Mouse (Mus musculus): Measurements from ENCODE around the gene 4930442H23Rik. TPM values are rescaled to one million over a fixed set of nuclear protein-coding genes. Genes with fewer than 3 reads are reported as not detected.
A peak's percentile ranks its signal among the peaks of the same experiment; 100 is the strongest.

The 4930442H23Rik gene
- polyA plus RNA-seq, 1 experiment from 2014 or later: not detected

DNA sequence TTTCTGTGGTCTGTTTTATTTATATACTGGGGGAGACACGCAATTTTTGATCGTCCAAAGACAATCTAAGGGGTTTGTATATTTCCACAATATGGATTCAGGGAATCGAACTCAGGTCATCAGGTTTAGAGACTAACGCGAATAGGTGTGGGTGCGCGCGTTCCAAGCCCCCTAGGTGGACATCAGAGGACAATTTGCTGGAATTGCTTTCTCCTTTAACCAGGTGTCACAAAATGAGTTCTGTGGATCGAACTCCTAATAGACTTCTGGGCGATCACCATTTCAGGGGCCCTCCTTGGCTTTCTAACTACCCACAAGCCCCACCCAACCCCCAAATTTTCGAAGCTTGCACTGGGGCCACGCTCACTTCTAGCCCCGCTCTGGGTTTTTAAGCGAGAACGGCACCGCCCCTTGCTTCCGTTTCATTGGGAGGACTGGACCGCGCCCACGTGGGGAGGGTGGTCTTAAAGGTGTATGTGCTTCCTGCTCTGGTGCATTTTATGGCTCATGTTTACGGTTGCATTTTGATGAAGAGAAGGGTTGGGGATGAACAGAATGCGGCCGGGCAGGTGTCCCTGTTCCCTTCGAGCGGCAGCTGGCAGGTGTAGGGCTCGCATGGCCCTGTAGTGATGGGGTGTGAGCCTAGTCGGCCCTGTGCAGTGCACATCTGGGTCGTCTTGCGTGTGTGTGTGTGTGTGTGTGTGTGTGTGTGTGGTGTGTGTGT lies 15.0 kb downstream of the 4930442H23Rik start:
- peak overlapping the region; percentile 93 for H3K4me3 ChIP-seq
- DNase-seq (ENCODE audit: low spot score): peak; percentile 86
- peak overlapping the region; percentile 90 for H3K27ac ChIP-seq
- WGBS: 4% methylated on average over 29 of the region's 29 CpGs
- peaks cover 19% of the 10 kb centered on the region for H3K36me3 ChIP-seq
- H3K27me3 ChIP-seq (ENCODE audit: low read depth, poor library complexity, severe bottlenecking): no peaks in the 10 kb centered on the region
- peaks cover 46% of the 10 kb centered on the region for H3K4me1 ChIP-seq
- no peaks in the 10 kb centered on the region for H3K9me3 ChIP-seq (replicated peaks)

DNA sequence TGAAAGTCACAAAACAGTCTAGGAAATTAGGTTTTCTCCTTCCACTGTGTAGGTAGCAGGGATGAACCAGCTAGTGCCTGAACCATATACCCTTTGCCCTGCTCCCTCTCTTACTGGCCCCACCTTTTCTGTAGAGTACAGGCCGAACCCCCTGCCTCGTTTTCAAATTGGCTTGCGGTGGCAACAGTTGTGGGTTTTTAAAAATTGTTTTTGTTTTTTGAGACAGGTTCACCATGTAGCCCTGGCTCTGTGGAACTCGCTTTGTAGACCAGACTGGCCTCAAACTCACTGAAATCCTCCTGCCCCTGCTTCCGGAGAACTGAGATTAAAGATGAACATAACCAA lies 15.6 kb downstream of the 4930442H23Rik start:
- Histone ChIP-seq H3K27me3 (ENCODE audit: low read depth, poor library complexity, severe bottlenecking) (no peaks in the 10 kb centered on the region), H3K36me3 (peaks cover 25% of the 10 kb centered on the region), H3K9me3 (replicated peaks) (no peaks in the 10 kb centered on the region), H3K4me1 (peaks cover 39% of the 10 kb centered on the region), H3K27ac (peak overlapping the region; percentile 90), H3K4me3 (peak overlapping the region; percentile 93)
- DNase-seq (ENCODE audit: low spot score): no peak
- 10% methylated on average over 5 of the region's 5 CpGs for WGBS

DNA sequence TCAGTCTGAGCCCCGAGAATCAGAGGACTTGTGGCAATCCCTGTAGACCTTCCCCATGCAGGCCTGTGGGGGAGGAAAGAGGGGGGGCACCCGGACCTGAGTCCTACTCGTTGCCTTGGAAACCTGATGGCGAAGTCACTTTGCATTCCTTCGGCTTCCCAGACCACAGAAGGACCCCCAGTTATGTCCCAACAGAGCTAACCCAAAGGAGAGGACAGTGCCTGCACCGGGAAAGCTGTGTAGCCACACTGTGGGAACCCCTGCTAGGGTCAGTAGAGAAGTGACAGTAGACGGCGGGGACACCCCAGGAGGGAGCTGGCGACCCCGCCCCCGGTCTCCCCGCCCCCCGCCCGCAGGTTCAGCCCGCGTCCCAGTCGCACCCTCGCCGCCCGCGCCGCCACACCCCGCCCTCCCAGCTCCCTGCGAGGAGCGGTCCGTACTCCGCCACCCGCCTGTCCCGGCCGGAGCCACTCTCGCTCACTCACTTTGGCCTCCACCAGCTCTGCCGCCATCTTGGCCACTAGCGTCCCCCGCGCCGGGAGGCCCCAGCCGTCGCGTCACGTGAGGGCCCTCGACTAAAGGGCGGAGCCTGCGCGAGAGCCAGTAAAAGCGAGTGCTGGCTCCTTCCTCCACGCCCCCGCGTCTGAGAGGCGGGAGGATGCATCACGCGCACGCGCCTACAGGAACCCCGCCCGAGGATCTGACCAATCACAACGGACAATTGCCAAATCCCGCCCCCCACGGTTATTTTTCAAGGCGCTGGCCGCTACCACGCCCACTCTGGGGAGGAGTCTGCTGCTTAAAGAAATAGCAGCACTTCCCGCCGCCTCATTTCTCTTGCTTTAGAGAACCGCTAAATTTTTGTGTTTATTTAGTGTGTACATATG lies 16.2 kb downstream of the 4930442H23Rik start, which contains the start of gene Pias4:
Gene Pias4 (minus strand): TSS at position 724 of the 887 bp plus-strand sequence.
- Histone ChIP-seq H3K4me1 (peaks cover 40% of the 10 kb centered on the region), H3K27me3 (ENCODE audit: low read depth, poor library complexity, severe bottlenecking) (no peaks in the 10 kb centered on the region), H3K27ac (peak within 1 kb of the TSS; percentile 90), H3K9me3 (replicated peaks) (no peaks in the 10 kb centered on the region), H3K4me3 (peak within 1 kb of the TSS; percentile 93), H3K36me3 (peaks cover 31% of the 10 kb centered on the region)
- DNase-seq (ENCODE audit: low spot score): peak; percentile 99
- 1% methylated on average over 64 of the region's 64 CpGs for WGBS

DNA sequence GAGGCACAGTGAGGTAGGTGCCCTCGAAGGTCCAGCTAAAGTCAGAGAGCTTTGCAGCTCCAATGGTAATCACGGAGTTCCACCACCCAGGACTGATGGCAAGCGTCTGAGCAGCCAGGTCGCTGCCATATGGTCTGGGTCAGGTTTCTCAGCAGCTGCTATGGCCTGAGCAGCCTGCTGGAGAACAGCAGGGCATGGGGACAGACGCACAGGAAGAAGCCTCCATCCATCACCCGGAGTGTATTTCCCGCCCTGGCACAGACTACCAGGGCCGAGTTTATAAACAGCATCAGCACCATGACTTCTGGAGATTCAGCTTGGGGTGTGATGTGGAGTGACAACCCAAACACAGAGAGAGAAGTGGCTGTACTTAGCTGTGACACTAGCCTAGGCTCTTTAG lies 18.5 kb downstream of the 4930442H23Rik start:
- Histone ChIP-seq H3K4me1 (peaks cover 53% of the 10 kb centered on the region), H3K36me3 (peaks cover 54% of the 10 kb centered on the region), H3K27me3 (ENCODE audit: low read depth, poor library complexity, severe bottlenecking) (no peaks in the 10 kb centered on the region), H3K9me3 (replicated peaks) (no peaks in the 10 kb centered on the region), H3K4me3 (no peak overlapping the region), H3K27ac (no peak overlapping the region)
- no peak for DNase-seq (ENCODE audit: low spot score)
- WGBS: 61% methylated on average over 8 of the region's 8 CpGs

DNA sequence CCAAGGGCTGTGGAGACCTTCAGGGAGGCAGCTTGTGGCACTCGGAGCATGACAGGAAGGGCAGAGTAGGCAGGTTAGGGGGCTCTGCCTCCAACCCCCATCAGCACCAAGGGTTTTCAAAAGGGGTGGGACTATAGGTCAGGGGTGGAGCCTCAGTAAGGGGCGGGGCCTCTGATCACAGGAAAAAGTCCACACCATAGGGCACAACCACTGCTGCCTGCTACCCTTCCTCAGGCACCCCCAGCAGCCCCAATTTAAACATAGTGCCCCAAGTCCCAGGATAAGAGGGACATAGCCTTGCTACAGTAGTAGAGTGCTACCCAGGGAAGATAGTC lies 21.4 kb downstream of the 4930442H23Rik start:
- Histone ChIP-seq H3K36me3 (peaks cover 81% of the 10 kb centered on the region), H3K27ac (no peak overlapping the region), H3K9me3 (replicated peaks) (no peaks in the 10 kb centered on the region), H3K4me3 (0 out of 2 replicates have a peak overlapping the region, but pooled peaks have one; percentile 2), H3K4me1 (peaks cover 37% of the 10 kb centered on the region), H3K27me3 (ENCODE audit: low read depth, poor library complexity, severe bottlenecking) (no peaks in the 10 kb centered on the region)
- no peak for DNase-seq (ENCODE audit: low spot score)
- 59% methylated on average over 2 of the region's 2 CpGs for WGBS

DNA sequence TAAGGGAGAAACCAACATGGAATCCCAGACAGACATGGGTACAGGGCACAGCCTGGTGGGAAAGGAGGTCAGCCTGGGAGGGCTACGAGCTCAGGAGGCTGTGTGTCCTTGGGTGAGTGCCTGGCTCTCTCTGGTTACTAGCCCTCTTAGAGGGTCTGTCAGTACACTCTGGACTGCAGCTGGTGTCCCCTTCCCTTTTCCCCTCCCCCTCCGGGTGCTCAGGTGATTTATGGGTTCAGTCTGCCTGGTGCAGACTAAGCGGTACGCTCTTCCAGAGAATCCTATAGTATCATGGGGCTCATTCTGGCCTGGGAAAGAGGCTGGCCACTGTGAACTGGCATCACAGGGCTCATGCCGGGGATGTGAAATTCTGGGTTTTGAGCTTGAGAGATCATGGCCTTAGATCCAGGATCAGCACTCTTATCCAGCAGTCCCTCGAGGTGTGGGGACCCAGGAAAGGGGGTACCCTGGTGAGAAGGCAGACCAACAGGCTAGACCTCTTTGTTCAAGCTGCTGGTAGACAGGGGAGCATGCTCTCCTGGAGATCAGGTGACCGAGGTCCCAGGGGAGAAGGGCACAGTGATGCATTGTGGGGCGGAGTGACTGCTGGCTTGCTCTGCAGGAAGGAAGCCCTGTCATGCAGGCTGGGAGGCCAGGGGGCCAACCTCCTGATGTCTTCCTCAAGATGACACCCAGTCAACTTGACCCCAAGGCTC lies 21.9 kb downstream of the 4930442H23Rik start:
- Histone ChIP-seq H3K4me1 (peaks cover 32% of the 10 kb centered on the region), H3K4me3 (0 out of 2 replicates have a peak overlapping the region, but pooled peaks have one; percentile 2), H3K9me3 (replicated peaks) (no peaks in the 10 kb centered on the region), H3K27ac (no peak overlapping the region), H3K36me3 (peaks cover 86% of the 10 kb centered on the region), H3K27me3 (ENCODE audit: low read depth, poor library complexity, severe bottlenecking) (no peaks in the 10 kb centered on the region)
- WGBS: 68% methylated on average over 8 of the region's 8 CpGs
- DNase-seq (ENCODE audit: low spot score): no peak

DNA sequence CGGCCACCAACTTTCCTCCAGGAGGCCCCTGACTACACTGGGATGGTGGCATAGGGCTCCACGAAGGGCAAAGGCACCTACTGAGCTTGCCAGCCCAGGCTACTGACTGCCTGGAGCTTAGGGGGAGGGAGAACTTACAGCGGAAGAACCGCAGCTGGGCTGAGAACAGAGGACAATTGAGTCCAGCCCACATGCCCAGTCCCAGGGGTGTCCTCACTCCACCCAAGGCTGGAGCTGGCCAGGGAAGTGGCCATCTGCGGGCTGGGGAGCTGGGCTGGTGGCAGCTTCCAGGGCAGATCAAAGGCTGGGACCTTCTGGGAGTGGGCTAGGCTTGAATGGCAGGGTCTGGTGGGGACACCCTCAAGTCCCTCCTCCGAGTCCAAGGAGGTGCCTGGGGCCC lies 28.9 kb downstream of the 4930442H23Rik start:
- DNase-seq (ENCODE audit: low spot score): no peak
- H3K4me1 ChIP-seq: peaks cover 11% of the 10 kb centered on the region
- no peak overlapping the region for H3K4me3 ChIP-seq
- 86% methylated on average over 6 of the region's 6 CpGs for WGBS
- H3K27me3 ChIP-seq (ENCODE audit: low read depth, poor library complexity, severe bottlenecking): no peaks in the 10 kb centered on the region
- H3K36me3 ChIP-seq: peaks cover 85% of the 10 kb centered on the region
- H3K27ac ChIP-seq: 0 out of 2 replicates have a peak overlapping the region, but pooled peaks have one; percentile 5
- no peaks in the 10 kb centered on the region for H3K9me3 ChIP-seq (replicated peaks)

DNA sequence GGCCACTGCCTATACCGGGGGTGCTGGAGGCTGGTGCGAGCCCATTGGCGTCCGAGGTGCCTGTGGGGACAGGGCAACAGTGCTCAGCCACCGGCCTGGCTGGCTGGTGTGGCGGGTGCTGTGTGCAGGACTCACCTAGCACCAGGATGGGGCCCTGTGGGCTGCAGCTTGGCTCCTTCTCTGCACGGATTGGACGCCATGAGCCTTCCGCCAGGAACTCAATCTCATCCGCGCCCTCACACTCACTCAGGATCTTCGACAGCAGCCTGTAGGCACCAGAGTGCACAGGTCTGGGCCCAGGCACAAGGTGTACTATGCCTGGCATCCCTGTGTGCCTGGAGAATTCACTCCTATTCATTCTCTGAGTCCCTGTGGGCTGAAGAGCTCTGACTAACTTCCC lies 29.3 kb downstream of the 4930442H23Rik start:
- Histone ChIP-seq H3K9me3 (replicated peaks) (no peaks in the 10 kb centered on the region), H3K36me3 (peaks cover 87% of the 10 kb centered on the region), H3K27me3 (ENCODE audit: low read depth, poor library complexity, severe bottlenecking) (no peaks in the 10 kb centered on the region), H3K4me3 (no peak overlapping the region), H3K27ac (no peak overlapping the region), H3K4me1 (peaks cover 13% of the 10 kb centered on the region)
- DNase-seq (ENCODE audit: low spot score): no peak
- 93% methylated on average over 12 of the region's 12 CpGs for WGBS

DNA sequence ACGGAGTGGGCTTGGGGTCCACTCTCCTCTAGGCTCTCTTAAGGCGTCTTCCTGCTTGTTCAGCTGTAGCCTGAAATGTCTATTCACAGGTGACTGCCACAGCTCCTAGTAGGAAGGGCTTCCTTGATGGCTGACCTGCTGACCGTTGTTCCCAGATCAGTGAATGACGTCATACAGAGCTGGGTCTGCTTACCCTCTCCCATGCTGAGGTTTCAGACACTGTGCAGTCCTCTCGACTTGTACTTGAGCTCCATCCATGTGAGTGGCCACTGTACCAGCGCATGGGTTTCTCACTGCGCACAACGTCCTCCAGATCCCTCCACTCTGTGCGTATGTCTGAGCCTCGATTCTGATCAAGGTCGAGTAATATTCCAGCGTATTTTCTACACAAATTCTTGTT lies 31.0 kb downstream of the 4930442H23Rik start:
- Histone ChIP-seq H3K36me3 (peaks cover 87% of the 10 kb centered on the region), H3K27me3 (ENCODE audit: low read depth, poor library complexity, severe bottlenecking) (no peaks in the 10 kb centered on the region), H3K27ac (no peak overlapping the region), H3K9me3 (replicated peaks) (no peaks in the 10 kb centered on the region), H3K4me3 (no peak overlapping the region), H3K4me1 (peaks cover 13% of the 10 kb centered on the region)
- DNase-seq (ENCODE audit: low spot score): no peak
- 81% methylated on average over 12 of the region's 12 CpGs for WGBS

DNA sequence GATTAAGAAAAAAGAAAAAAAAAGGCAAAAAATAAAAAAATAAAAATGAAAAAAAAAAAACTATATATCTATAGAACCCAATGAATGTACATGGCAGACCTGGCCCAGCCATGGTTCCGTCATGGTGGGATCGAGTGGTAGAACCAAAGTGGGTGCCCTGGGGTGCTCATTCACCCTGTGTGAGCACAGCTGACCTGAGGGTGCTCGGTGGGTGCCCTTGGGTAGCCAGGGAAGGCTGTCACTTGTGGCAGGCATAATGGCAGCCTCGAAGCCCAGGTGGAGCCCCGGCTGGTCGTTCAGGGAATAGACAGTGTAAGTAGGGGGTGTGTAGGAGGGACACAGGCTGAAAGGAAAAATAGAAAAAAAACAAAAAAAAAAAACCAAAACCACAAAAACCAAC lies 32.4 kb downstream of the 4930442H23Rik start:
- Histone ChIP-seq H3K27me3 (ENCODE audit: low read depth, poor library complexity, severe bottlenecking) (no peaks in the 10 kb centered on the region), H3K4me3 (no peak overlapping the region), H3K27ac (no peak overlapping the region), H3K4me1 (peaks cover 13% of the 10 kb centered on the region), H3K9me3 (replicated peaks) (no peaks in the 10 kb centered on the region), H3K36me3 (peaks cover 87% of the 10 kb centered on the region)
- WGBS: 81% methylated on average over 6 of the region's 6 CpGs
- DNase-seq (ENCODE audit: low spot score): no peak

DNA sequence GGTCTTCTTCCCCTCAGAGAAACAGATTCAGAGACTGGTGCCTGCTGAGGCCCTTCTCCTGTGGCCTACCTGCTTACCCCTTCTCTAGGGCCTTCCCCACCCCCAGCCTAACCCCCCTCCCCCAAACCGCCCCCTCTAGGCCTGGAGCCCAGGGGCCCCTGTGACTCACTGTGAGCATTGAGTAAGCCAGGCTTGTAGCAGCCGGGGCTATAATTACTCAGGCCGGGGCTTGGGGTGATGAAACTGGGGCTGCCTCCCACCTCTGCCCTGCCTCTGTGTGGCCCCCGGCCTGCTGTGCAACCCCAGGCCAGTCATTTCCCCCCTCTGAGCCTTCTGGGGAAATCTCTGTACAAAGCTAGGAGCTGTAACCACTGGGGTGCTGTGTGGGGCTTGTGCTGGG lies 37.4 kb downstream of the 4930442H23Rik start:
- H3K27me3 ChIP-seq (ENCODE audit: low read depth, poor library complexity, severe bottlenecking): no peaks in the 10 kb centered on the region
- H3K4me1 ChIP-seq: peaks cover 33% of the 10 kb centered on the region
- 91% methylated on average over 4 of the region's 4 CpGs for WGBS
- DNase-seq (ENCODE audit: low spot score): no peak
- H3K9me3 ChIP-seq (replicated peaks): no peaks in the 10 kb centered on the region
- H3K27ac ChIP-seq: no peak overlapping the region
- H3K36me3 ChIP-seq: peaks cover 93% of the 10 kb centered on the region
- H3K4me3 ChIP-seq: no peak overlapping the region; the same call in 1 of the 2 replicates

DNA sequence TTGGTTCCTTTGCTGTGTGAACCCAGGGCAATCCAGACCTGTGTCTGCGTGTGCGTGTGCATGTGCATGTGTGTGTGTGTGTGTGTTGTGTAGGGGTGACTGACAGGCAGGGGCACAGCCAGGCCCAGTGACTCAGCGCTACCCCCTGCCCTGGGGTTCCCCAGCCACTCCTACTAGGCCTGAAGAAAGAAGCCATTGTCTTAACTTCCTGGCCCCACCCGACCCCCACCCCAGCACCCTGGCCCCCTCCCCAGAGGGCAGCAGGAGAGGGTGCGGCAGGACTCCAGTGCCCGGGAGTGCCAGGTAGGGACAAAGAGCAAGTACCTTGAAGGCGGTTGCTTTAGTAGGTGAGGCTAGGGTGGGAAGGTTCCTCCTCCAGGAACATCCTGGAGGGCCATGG lies 37.9 kb downstream of the 4930442H23Rik start:
- Histone ChIP-seq H3K36me3 (peaks cover 98% of the 10 kb centered on the region), H3K9me3 (replicated peaks) (no peaks in the 10 kb centered on the region), H3K4me3 (no peak overlapping the region), H3K27me3 (ENCODE audit: low read depth, poor library complexity, severe bottlenecking) (no peaks in the 10 kb centered on the region), H3K27ac (no peak overlapping the region), H3K4me1 (peaks cover 38% of the 10 kb centered on the region)
- DNase-seq (ENCODE audit: low spot score): no peak
- 93% methylated on average over 7 of the region's 7 CpGs for WGBS
